Mouse (Mus musculus): ENCODE results near the gene Thbs3.

GRCm38 (mm10) chr3:89228180-89228549 lies 13.2 kb downstream of the Thbs3 start:
- TF ChIP-seq ZNF384 (IDR thresholded peaks at IDR 0.05; ENCODE audit: low read depth, low read length) (no peak), ZC3H11A (IDR thresholded peaks at IDR 0.05; ENCODE audit: borderline replicate concordance, low read depth, low read length) (no peak), HCFC1 (IDR thresholded peaks at IDR 0.05; ENCODE audit: borderline replicate concordance, insufficient read depth, low read length) (0 out of 2 replicates have a peak, but pooled peaks have one; percentile 41), CHD2 (IDR thresholded peaks at IDR 0.05; ENCODE audit: low read depth, low read length) (no peak), MAFK (IDR thresholded peaks at IDR 0.05; ENCODE audit: insufficient read depth, low read depth, low read length) (no peak)
